Mouse (Mus musculus) liver, embryonic 14.5 days (tissue): ENCODE measurements around the gene Slc35c1. TPM values are rescaled to one million over a fixed set of nuclear protein-coding genes. Genes with fewer than 3 reads are reported as not detected.

ENCODE experiments used
- ATAC-seq: fragments of 200-750 bp; cut with Nextera tagmentation; 2 replicates; pipeline ENCODE4 v1.8.0; 2017; ENCODE audit warnings: moderate number of reproducible peaks, mild to moderate bottlenecking, moderate library complexity; ENCODE audit not compliant: insufficient read depth
- DNase-seq, 3 experiments: peaks; one replicate each; pipeline ENCODE4 v3.0.0-alpha.2; 2012 to 2013; ENCODE audit warnings: low read depth in 3 of 3, low spot score in 3 of 3
- H3K27ac ChIP-seq: fragments of 300-500 bp; sonication (generic); 2 replicates; pipeline ENCODE4 v1.5.1; 2014; ENCODE audit warnings: moderate library complexity, mild to moderate bottlenecking, control low read depth, inconsistent platforms
- H3K27me3 ChIP-seq: fragments of 300-500 bp; sonication (generic); 2 replicates; pipeline ENCODE4 v1.6.1; 2014; ENCODE audit warnings: mild to moderate bottlenecking, low read length, moderate library complexity; ENCODE audit not compliant: control insufficient read depth, insufficient read depth
- H3K36me3 ChIP-seq: fragments of 300-500 bp; sonication (generic); replicated peaks from 2 replicates; pipeline ENCODE4 v1.6.1; 2014; ENCODE audit warnings: low read depth; ENCODE audit not compliant: control insufficient read depth, insufficient read depth
- H3K4me1 ChIP-seq, 2 experiments: fragments of 200-500 bp in 1 of 2; fragments of 300-500 bp in 1 of 2; sonication (generic) in 1 of 2; replicated peaks; 2 replicates each; pipeline ENCODE4 v1.6.1; 2012 to 2014; ENCODE audit warnings: antibody characterized with exemption in 1 of 2, inconsistent platforms in 1 of 2, low read length in 1 of 2; ENCODE audit not compliant: control insufficient read depth in 2 of 2, insufficient read depth in 2 of 2
- H3K4me2 ChIP-seq: fragments of 300-500 bp; sonication (generic); 2 replicates; pipeline ENCODE4 v1.6.1; 2014; ENCODE audit warnings: low read depth, mild to moderate bottlenecking, control low read depth, moderate library complexity
- H3K4me3 ChIP-seq, 2 experiments: fragments of 200-500 bp in 1 of 2; fragments of 300-500 bp in 1 of 2; sonication (generic) in 1 of 2; 2 replicates each; pipeline ENCODE4 v1.5.1; 2012 to 2014; ENCODE audit warnings: low read depth in 2 of 2, low read length in 2 of 2, mild to moderate bottlenecking in 2 of 2, control low read depth in 1 of 2, inconsistent platforms in 1 of 2, moderate library complexity in 1 of 2; ENCODE audit not compliant: insufficient read depth in 1 of 2
- H3K9ac ChIP-seq: fragments of 300-500 bp; sonication (generic); replicated peaks from 2 replicates; pipeline ENCODE4 v1.6.1; 2014; ENCODE audit warnings: mild to moderate bottlenecking, control low read depth, moderate library complexity
- H3K9me3 ChIP-seq: fragments of 300-500 bp; sonication (generic); 2 replicates; pipeline ENCODE4 v1.6.1; 2016; ENCODE audit warnings: low read length, mixed read lengths; ENCODE audit not compliant: control insufficient read depth
- CTCF ChIP-seq: IDR thresholded peaks from 2 replicates; pipeline ENCODE4 v1.5.1; 2016; ENCODE audit warnings: antibody characterized with exemption, low read depth, control low read depth
- EP300 ChIP-seq: IDR thresholded peaks from 2 replicates; pipeline ENCODE4 v1.6.1; 2016; ENCODE audit warnings: antibody characterized with exemption, low read depth
- WGBS: fragments of 180-500 bp; shearing (Covaris S2); extraction: QIAGEN DNeasy Blood & Tissue Kit; methylation state at CpG from one replicate; pipeline ENCODE4 v1.1.7; 2014; ENCODE audit not compliant: insufficient replicate concordance; 5-methylcytosine and 5-hydroxymethylcytosine counted together
- polyA plus RNA-seq, 2 experiments: library from polyadenylated mRNA; depleted of rRNA in 1 of 2; stranded (reverse) in 1 of 2; unstranded in 1 of 2; fragments of >200 nt; fragmentation: Nextera tagmentation in 1 of 2; extraction: Ambion mirVana in 1 of 2; gene quantifications; 2 replicates each; pipeline versions ENCODE4 v1.2.1 to v1.2.3; 2012 to 2014

Slc35c1 gene
- polyA plus RNA-seq, 2 experiments, result 7.0 to 9.9 TPM

- no peak for ATAC-seq
- DNase-seq, result no peak
- TF ChIP-seq EP300, result no peak
- no peak for TF ChIP-seq CTCF
- H3K36me3 ChIP-seq, result no peaks in the 10 kb centered on the region
- H3K27ac ChIP-seq, result no peak overlapping the region
- WGBS, result 40% methylated on average over 10 of the region's 10 CpGs
- no peak overlapping the region for H3K4me3 ChIP-seq
- no peak overlapping the region for H3K4me2 ChIP-seq
- no peaks in the 10 kb centered on the region for H3K9me3 ChIP-seq
- no peaks in the 10 kb centered on the region for H3K4me1 ChIP-seq
- no peaks in the 10 kb centered on the region for H3K27me3 ChIP-seq
- H3K9ac ChIP-seq, result no peak overlapping the region
Observed at GRCm38 (mm10) chr2:92496681-92497080, 36.3 kb upstream of the Slc35c1 start.

GRCm38 (mm10) chr2:92494956-92495355 is 34.6 kb upstream of the Slc35c1 start:
- H3K9me3 ChIP-seq, result no peaks in the 10 kb centered on the region
- H3K4me3 ChIP-seq, result no peak overlapping the region
- ATAC-seq (no peak), DNase-seq (no peak)
- no peak overlapping the region for H3K9ac ChIP-seq
- no peaks in the 10 kb centered on the region for H3K36me3 ChIP-seq
- no peaks in the 10 kb centered on the region for H3K4me1 ChIP-seq
- 58% methylated on average over 3 of the region's 3 CpGs for WGBS
- no peak for TF ChIP-seq CTCF
- TF ChIP-seq EP300, result no peak
- no peak overlapping the region for H3K4me2 ChIP-seq
- H3K27me3 ChIP-seq, result no peaks in the 10 kb centered on the region
- H3K27ac ChIP-seq, result no peak overlapping the region

DNA sequence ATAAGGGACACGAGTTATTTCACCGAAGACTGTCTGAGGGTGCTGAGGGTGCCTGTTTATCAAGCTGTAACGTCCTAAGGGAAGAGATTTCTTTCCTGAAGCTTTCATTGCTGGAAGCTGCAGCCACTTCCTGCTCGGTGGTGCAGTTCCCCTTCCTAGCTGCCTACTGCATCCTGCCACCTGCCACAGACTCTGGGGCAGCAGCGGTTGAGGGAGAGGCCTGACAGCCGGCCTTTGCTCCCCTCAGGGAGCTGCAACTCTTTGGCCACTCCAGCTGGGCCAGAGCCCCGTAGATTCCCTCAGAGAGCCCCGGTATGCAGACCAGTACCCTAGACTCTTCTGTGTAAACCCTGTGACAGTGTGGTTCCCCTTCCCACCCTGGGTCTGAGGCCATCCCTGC is 34.1 kb upstream of the Slc35c1 start:
- no peak overlapping the region for H3K27ac ChIP-seq
- DNase-seq, result no peak
- no peak overlapping the region for H3K4me2 ChIP-seq
- H3K36me3 ChIP-seq, result no peaks in the 10 kb centered on the region
- no peak for ATAC-seq
- WGBS, result 11% methylated on average over 8 of the region's 8 CpGs
- H3K27me3 ChIP-seq, result no peaks in the 10 kb centered on the region
- no peaks in the 10 kb centered on the region for H3K9me3 ChIP-seq
- H3K4me3 ChIP-seq, result no peak overlapping the region
- no peaks in the 10 kb centered on the region for H3K4me1 ChIP-seq
- H3K9ac ChIP-seq, result no peak overlapping the region
- TF ChIP-seq CTCF (no peak), EP300 (no peak)

- TF ChIP-seq EP300, result no peak
- TF ChIP-seq CTCF, result no peak
- H3K27me3 ChIP-seq, result no peaks in the 10 kb centered on the region
- no peak overlapping the region for H3K4me2 ChIP-seq
- WGBS, result 62% methylated on average over 15 of the region's 15 CpGs
- H3K9me3 ChIP-seq, result no peaks in the 10 kb centered on the region
- H3K36me3 ChIP-seq, result no peaks in the 10 kb centered on the region
- no peaks in the 10 kb centered on the region for H3K4me1 ChIP-seq
- H3K4me3 ChIP-seq, result no peak overlapping the region
- DNase-seq, result no peak
- H3K9ac ChIP-seq, result no peak overlapping the region
- ATAC-seq, result no peak
- H3K27ac ChIP-seq, result no peak overlapping the region
Observed at GRCm38 (mm10) chr2:92493656-92494390, 33.5 kb upstream of the Slc35c1 start.

DNA sequence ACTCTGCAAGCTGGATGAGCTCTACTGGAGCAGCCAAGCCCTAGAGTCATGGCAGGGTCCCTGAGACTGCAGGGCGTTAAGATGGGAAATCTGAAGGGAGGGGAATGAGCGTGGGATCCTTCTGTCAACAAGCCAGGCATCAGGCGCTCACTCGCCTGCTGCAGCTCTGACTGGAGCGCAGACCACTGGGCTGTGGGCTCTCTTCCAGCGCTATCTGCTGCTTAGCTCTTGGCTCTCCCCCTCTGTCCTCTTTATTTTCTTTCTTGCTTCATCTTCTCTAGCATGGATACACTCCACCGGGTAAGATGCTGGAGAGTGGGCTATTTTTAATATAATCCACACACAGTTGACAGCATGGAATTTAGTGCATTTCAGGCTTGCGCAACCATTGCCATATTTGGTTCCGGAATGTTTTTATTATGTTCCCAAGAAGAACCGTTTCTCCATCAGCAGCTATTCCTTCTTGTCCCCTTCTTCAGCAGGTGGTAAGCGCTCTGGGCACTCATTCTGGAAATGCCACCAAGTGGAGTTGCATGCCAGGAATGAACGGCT is 31.7 kb upstream of the Slc35c1 start:
- Histone ChIP-seq H3K27ac (no peak overlapping the region), H3K27me3 (no peaks in the 10 kb centered on the region; the same call in 1 of the 2 replicates), H3K4me2 (no peak overlapping the region), H3K36me3 (no peaks in the 10 kb centered on the region), H3K4me1 (no peaks in the 10 kb centered on the region), H3K9me3 (no peaks in the 10 kb centered on the region), H3K9ac (no peak overlapping the region), H3K4me3 (no peak overlapping the region)
- DNase-seq (no peak), ATAC-seq (no peak)
- 63% methylated on average over 12 of the region's 12 CpGs for WGBS
- no peak for TF ChIP-seq EP300
